Mouse (Mus musculus) spleen, postnatal 10 days (tissue): ENCODE measurements around the gene Hjurp.
A peak's percentile ranks its signal among the peaks of the same experiment; 100 is the strongest.
"Not testable (repeated sequence)": the region's sequence is repeated elsewhere in the genome, so short reads cannot be mapped to it uniquely, and the experiment has no call there.

ENCODE experiments used
- DNase-seq, 2 experiments: peaks; one replicate each; pipeline ENCODE4 v3.0.0; 2021 to 2022; ENCODE audit warnings: low spot score in 2 of 2

Gene Hjurp

DNA sequence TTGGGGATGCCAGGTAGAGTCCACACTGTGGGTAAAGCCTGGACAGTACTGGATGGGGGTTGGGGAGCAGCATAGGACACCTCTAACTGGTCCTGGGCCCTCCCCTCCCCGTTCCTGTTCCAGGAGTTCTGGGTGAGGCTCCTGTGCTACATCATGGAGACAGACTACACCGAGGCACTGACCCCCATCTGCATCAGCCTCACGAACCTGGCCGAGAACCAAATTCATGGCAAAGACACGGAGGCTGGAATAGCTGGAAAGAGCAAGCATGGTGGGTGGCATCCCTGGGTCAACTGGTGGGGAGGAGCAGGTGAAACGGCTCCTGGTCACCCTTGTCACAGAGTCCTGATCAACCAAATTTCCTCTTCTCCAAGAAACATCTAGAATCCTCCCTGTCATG lies 38.7 kb downstream of the Hjurp start:
- DNase-seq: no peak

GRCm38 (mm10) chr1:88237311-88237710 lies 40.1 kb downstream of the Hjurp start:
- no peak for DNase-seq

GRCm38 (mm10) chr1:88235894-88236415 lies 41.5 kb downstream of the Hjurp start:
- no peak for DNase-seq

- DNase-seq: no peak
These were observed 42.2 kb downstream of the Hjurp start for GRCm38 (mm10) chr1:88235046-88235893.

- no peak for DNase-seq
These were observed 42.8 kb downstream of the Hjurp start for GRCm38 (mm10) chr1:88234646-88235045.

DNA sequence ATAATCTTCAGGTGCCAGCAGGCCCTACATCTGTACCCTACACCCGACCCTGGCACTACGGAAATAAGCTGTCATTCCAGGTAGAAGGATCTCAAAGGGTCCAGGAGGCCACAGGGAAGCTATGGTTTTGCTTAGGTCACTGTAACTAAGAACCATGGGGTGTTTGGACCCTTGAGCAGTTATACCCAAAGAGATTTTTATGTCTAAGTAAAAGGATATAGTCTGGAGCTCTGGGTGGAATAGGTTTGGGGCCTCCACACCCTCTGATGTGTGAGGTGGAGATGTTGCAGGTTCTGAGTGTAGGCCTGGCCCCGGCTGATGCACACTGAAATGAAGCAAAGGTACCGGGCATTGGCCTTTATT lies 43.2 kb downstream of the Hjurp start:
- no peak for DNase-seq

DNA sequence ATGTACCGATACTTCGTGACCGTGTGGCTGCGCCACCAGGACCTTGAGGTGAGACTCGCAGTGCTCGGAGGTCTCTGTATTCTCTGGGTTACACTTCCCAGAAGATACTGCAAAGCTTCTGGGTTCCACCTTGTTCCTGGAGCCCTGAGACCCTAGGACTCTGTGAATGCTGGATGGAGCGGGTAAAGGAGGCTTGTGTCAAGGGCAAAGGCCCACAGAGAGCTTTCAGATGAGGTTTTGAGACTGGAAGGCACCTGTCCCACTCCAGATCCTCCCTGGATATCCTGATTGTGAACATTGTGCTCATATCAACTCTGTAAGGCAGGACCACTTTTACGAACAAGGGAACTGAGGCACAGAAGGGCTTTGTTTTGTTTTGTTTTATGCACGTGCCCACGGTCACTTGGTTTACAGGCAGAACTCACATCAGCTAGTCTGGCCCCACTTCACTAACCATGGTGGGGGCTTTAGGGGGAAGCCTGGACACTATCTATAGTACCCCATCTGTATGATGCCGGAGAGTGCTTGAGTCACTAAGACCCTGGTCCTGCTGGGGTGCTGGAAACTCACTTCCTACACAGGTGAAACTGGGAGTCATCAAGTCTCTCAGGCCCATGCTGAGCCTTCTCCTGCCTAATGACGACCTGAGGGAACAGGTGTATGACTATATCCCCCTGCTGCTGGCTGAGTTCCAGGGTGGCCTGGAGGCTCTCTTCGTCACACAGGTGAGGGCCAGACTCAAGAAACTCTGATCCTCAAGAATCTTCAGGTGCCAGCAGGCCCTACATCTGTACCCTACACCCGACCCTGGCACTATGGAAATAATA lies 43.8 kb downstream of the Hjurp start:
- no peak for DNase-seq

DNA sequence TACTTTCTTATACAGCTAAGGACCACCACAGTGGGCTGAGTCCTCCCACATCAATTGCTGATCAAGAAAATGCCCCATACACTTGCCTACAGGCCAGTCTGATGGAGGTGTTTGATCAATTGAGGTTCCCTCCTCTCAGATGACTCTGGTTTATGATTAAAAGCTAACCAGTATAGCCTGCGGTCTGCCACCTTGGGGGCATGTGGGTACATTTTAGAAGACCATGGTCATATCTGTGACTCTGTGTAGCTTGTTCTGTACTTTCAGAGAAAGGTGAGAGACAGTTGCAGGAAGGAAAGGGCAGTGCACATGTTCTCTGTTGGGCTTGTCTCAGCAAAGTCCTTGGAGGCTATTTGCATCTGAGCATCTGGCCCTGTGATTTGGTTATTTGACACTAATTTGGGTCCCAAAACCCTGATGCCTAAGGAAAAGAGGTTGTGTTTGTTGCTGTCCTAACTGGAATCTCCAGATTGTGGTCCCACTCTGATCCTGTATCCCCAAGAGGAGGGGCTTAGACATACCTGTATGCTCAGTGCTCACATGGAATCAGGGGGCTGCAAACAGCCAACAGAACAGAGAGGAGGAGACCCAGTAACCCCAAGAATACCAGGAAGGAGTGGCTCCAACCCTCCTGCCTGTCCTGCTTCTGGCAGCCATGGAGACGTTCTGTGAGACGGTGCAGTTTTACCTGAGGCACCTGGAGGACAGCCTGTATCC lies 44.6 kb downstream of the Hjurp start:
- peak in 1 of 2 experiments; percentile 25 for DNase-seq

- DNase-seq: peak in 1 of 2 experiments; percentile 26
These were observed 45.5 kb downstream of the Hjurp start for GRCm38 (mm10) chr1:88231803-88232499.

- peak in 1 of 2 experiments; percentile 15 for DNase-seq
These were observed 46.2 kb downstream of the Hjurp start for GRCm38 (mm10) chr1:88230981-88231802.

DNA sequence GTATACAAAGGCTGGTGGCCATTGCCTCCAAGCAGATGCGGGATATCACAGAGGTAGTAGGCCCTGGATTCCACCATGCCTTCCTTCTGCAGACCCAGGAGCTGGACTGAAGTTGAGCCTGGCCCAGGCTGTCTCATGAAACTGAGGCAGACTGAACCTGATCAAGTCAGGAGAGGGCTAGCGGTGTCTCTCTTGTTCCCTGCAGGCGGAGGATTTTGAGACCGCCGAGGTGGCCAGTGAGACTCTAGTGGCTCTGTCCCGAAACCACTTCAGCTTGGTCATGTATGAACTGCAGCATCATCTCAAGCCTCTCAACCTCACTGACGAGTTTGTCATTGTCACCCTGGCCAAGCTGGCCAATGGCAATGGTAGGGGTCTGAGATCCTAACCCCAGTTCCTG lies 47.0 kb downstream of the Hjurp start:
- DNase-seq: peak in 1 of 2 experiments; percentile 28

DNA sequence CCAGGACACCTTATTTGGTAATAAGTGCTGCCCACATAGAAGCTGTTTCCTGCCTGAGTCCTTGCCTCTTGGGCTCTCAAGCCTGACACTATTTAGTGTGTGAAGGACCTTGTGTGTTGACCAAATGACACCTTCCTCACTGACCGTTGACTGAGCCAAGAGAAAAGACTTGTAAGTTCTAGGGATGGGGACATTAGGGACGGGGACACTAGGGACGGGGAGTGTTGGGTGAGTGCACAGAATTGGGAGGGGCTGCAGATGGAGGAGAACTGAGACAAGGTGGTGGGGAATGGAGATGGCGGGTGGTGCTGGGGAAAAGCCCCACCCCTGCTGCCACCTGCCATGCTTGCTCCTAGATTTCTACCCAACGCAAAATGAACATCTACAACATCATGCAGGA lies 47.4 kb downstream of the Hjurp start:
- peak in 1 of 2 experiments; percentile 22 for DNase-seq

DNA sequence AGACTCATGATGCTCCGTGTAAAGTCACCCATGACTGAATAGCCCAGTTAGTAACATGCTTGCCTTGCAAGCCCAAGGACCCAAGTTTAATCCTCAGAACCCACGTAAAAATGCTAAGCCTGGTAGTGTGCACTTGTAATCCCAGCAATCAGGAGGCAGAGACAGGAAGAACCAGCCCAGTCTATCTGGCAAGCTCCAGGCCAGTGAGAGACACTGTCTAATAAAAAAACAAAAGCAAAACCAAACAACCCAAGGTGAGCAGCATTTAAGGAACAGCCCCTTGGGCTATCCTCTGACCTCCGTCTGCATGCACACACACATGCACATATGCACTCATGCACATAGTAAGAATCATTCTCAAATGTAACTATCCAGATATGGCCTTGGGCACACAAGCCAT lies 47.9 kb downstream of the Hjurp start:
- peak in 1 of 2 experiments; percentile 17 for DNase-seq

DNA sequence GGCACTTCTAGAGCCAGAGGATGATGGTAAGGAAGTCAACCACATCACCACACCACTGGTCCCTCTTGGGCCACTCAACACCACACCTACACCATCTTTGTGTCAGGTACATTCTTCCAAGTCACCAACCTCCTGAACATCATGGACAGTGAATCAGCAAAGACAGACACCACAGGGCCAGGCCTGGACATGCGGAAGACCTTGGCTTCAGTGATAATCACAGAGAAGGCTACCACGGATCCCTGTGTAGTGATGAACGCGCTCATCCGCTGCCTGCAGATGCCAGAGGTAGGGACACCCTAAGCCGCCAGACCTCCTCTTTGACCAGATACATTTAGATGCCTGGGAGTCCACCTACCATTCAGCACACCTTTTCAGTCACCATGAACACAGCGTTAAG lies 49.3 kb downstream of the Hjurp start:
- peak in 1 of 2 experiments; percentile 31 for DNase-seq

DNA sequence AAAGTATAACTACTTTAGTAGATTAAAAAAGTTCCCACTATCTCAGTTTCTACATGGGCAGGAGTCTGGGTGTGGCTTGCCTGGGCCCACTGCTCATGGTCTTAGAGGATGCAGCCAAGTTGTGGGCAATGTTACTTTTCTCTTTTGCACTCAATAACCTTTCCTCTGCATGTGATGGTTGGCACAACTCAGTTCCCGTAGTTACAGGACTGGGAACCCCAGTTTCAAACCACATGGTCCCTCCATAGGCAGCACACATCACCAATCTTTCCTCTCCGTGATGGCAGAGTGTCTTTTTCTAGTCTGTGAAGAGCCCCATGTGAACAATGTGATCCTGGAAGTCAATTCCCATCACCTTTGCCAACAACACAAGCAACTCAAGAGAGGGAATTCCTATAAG lies 50.0 kb downstream of the Hjurp start:
- DNase-seq: no peak

GRCm38 (mm10) chr1:88226670-88227379 lies 50.6 kb downstream of the Hjurp start, which contains the start of gene Mroh2a:
TSS of gene Mroh2a (plus strand) at chr1:88226986.
- no peak for DNase-seq

DNA sequence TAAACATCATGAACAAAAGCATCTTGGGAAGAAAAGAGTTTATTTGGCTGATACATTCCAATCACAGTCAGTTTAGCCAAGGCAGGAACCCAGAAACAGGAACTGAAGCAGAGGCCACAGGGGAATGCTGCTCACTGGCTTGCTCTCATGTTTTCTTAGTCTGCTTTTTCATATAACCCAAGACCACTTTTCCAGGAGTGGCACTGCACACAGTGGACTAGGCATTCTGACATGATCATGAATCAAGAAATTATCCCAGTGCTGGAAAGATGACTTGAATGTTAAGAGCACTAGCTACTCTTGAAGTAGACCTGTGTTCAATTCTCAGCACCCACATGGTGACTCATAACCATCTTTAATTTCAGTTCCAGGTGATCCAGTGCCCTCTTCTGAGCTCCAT lies 51.7 kb downstream of the Hjurp start:
- no peak for DNase-seq

GRCm38 (mm10) chr1:88225301-88225700 lies 52.1 kb downstream of the Hjurp start:
- DNase-seq: not testable (repeated sequence)

DNA sequence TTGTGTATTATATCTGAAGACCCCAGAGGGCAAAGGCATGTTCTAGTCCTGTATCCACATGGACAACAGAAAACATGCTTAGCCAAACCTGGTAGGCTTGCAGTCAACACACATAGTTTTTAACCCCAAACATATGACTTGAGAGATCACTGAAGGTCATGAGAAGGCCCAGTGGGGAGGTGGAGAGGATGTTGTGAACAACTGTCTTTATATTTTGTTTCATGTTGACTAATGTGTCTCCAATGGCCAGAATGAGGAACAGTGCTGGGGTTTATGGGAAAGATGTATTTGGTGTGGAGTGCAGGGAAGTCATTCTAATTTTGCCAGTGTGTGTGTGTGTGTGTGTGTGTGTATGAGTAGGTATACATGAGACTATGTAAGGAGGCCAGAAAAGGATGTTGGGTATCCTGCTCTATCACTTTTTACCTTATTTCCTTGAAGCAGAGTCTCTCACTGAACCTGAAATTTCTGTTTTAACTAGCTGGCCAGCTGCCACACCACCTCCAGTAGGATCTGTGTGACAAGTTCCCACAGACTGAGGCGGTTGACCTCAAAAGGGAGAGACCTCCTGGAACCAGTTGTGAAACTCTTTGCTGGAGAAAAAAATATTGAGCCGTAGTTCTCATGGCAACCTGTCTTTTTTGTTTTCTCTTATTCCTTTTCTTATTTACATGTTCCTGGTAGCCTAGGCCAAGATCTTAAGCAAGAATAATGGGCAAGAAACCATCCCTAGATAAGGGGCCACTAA lies 53.2 kb downstream of the Hjurp start:
- no peak for DNase-seq
